Mouse (Mus musculus) kidney, postnatal 10 days (tissue): ENCODE measurements around the gene Bcl9.

Experiments
- DNase-seq: peaks from one replicate; pipeline ENCODE4 v3.0.0; 2021; ENCODE audit warnings: mixed read lengths

The Bcl9 gene

DNA sequence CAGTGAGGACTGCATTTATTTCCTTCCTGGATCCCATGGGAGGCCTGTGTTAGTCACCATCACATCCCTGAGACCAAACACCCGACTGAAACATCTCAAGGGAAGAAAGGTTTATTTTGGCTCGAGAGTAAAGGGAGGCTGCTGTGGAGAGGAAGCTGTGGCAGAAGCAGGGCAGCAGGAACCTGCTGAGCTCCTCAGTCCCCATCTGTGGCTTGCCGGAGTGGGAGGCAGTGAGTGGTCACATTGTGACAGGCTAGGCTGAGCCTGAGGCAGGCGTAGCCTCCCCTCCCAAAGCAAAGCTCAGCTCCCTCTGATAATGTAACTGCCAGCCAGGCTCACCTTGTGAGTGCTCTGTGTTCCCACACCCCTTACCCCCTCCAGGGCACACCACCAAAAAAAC, 130.6 kb downstream of the Bcl9 start:
- DNase-seq: no peak

DNA sequence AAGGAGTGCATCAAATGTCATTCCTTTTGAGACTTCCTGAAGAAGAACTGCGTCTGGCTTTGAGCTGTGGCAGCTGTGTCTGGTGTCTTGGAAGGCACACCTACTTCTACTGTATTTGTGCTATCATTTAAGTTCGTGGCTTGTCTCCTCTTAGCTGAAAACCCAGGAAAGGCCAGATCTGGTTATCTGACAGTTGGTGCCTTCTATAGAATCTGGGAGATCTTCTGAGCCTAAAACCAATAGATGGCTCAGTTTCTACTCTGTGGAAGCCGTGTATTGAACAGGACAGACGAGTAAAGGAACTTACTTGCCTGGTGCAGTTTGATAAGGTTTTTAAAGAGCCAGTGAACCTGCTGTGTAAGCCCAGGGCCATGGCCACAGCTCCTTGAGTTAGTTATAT, 133.2 kb downstream of the Bcl9 start:
- no peak for DNase-seq

DNA sequence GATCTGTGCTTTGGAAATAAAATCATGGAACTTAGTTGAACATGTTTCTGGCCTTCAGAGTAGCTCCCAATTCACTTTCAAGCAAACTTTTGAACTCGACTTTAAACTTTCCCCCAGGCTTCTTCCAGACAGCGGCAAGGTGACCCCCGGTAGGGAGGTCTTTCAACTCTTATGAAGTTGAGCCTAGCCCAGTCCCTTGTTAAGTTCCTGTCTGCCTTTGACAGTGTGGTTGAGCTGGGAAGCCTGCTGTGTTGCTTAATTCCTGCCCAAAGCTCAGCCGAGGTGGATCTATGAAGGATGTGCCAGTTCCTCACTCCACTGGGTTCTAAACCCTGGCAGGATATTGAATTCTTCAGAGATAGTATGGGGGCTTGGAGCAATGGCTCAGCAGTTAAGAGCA, 135.9 kb downstream of the Bcl9 start:
- no peak for DNase-seq

DNA sequence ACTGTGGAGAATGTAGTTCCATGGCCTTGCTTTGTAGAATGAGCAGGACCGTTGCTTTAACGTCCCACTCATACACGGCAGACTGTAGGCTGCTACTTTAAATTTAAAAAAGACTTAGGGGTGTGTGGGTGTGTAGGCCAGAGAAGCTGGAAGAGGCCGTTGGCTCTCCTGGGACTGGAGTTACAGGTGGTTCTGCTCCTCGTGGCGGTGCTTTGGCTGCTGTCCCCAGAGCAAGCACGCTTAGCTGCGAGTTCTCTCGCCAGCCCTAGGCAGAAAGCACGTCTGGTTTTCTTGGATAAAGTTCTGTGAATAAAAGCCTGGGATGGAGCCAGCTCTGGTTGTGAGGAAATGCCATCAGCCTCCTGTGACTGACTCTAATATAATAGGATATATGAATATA, 136.8 kb downstream of the Bcl9 start:
- peak; percentile 43 for DNase-seq

DNA sequence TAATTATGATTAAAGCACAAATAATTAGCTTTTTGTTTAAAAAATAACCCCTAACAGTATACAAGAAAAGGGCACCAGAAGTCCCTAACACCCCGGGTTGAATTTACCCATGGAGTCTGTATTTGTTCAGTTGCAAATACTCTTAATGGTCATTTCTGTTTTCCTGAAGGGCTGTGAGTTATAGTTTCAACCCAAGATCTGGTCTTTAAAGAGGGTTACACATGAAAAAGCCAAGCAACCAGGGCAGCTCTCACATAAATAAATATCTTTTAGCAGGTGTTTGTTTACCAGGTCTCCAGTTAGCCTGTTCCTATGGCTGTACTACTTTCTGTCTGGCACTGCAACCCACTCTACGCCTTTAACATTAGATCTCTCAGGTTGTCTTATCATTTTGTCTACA, 137.7 kb downstream of the Bcl9 start:
- DNase-seq: no peak

DNA sequence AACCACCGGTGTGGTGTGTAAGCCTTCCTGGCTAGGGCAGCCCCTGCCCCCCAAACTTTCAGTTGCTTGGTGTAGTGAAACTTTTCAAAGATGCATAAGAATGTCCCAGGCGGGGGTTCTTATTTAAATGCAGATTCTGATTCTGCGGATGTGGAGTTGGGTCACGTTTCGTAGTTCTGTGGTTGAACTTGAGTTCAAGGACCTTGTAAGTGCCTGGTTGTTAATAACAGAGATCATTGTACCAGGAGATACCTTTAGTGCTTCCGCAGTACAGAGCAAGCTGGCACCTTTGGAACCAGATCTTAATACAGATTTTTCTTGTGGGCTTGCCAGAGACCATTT, 138.2 kb downstream of the Bcl9 start:
- DNase-seq: no peak

DNA sequence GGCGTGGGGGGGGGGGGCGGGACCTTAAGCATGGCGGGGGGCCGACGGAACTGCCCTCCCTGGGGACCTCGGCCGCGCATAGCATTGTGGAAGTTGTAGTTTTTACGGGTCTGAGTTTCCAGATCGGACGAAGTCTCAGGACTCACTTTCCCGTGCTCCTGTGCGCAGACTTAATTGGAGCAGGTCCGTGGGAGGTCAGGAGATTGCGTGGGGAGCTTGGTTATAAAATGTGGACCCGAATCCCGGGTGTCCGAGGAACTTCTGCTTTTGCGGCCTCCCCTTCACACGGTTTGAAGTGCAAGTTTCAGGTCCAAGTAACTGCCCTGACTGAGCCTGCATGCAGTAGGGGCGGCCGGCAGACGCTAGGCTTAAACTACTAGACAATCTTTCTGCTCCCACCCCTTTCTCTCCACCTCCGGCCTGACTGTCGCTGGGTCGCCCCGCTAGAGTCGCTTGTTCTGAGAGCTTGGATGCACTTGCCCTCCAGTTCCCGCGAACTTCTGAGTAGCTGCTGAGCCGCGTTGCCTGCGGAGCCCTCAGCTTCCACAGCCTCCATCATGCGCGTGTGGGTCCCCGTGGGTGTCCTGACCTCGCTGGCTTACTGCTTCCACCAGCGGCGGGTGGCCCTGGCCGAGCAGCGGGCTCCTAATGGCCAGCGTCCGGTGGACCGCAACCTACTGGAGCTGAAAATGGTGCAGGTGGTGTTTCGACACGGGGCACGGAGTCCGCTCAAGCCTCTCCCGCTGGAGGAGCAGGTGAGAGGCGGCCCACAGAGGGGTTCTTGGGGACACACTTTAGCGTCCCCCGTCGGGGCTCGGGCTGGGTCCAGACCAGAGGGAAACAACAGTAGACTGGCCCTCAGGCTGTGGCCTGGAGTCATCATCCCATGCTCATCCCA, 138.9 kb downstream of the Bcl9 start, which contains the start of gene Acp6:
Gene Acp6 (plus strand): TSS at position 167 of the 898 bp plus-strand sequence.
- peak; percentile 94 for DNase-seq

DNA sequence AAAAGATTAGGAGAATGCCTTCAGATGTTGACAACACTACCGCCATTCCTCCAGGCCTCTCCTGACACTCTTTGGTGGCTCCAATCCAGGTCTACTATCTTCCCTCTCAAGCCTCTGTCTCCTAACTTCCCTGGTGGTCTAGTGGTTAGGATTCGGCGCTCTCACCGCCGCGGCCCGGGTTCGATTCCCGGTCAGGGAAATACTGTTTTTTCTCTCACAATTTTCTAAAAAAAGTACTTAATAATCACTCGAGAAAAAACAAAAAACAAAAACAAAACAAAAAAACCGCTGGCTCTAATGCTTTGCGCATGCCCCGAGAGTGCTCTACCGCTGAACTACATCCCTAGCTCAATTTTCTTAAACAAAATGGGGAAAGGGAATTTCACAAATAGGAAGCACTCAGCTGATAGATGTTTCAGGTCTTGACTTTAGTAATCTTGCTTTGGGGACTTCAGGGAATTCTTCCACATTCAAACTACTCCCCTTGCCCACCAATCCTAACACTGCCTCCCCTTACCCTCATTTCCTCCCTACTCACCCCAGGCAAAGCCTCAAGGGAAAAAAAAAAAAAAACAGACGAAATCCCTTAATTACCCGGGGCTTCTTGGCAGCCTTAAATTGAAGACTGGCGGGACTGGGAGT, 139.6 kb downstream of the Bcl9 start:
- DNase-seq: peak; percentile 86

DNA sequence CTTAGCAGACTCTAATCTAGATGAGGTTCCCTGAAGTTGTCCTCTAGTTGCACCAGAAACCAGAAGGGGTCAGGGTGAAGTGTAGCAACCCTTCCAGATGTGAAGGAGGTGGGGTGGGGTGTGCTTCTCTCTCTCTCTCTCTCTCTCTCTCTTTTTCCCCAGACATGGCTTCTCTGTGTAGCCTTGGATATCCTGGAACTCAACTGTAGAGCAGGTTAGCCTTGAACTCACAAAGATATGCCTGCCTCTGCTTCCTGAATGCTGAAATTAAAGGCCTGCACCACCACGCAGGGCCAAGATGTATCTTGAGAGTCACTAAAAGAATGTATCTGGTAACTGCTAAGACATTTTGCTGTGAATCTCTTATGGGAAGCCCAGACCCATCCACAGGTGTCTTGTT, 140.4 kb downstream of the Bcl9 start:
- no peak for DNase-seq

DNA sequence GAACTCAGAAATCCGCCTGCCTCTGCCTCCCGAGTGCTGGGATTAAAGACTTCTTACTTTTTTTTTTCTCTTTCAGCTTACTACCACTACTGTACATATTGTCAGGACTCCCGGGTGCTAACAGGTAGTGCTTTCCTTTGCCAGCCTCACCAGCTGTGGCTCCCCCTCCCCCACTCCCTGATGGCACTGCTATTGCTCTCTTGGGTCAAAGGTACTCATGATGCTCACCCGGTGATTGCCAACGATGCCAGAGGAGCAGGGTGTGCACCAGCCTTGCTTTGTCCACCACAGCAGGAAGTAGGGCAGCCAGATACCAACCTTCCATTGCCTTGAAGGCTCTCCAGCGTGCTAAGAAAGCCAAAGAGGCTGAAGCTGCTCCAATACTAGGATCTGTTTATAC, 141.3 kb downstream of the Bcl9 start:
- DNase-seq: no peak
